Mouse (Mus musculus): ENCODE results near the gene Ikzf1.

GRCm38 (mm10) chr11:11819206-11819605 is 134.4 kb downstream of the Ikzf1 start:
- no peak for TF ChIP-seq CTCF (IDR thresholded peaks at IDR 0.05; ENCODE audit: control insufficient read depth, insufficient read depth, insufficient read length)
- no peak for TF ChIP-seq FOSL1 (IDR thresholded peaks at IDR 0.05; ENCODE audit: insufficient read depth, low read length, poor library complexity, severe bottlenecking)
- TF ChIP-seq MAX (IDR thresholded peaks at IDR 0.05), result no peak
- TF ChIP-seq USF1 (IDR thresholded peaks at IDR 0.05; ENCODE audit: low read depth), result no peak

All from C2C12 (cell line).